Mouse (Mus musculus): ENCODE results near the gene Dlk1.

GRCm38 (mm10) chr12:109436367-109436807 lies 16.2 kb upstream of the Dlk1 start:
- TF ChIP-seq CTCF (IDR thresholded peaks at IDR 0.05; ENCODE audit: borderline replicate concordance, control insufficient read depth, extremely low read depth, insufficient read depth, low read length, poor library complexity) (no peak), POLR2A (IDR thresholded peaks at IDR 0.05; ENCODE audit: control insufficient read depth, extremely low read depth, insufficient read depth, low read length, poor library complexity) (no peak)

All from thymus, adult 2 months (tissue).